Mouse (Mus musculus): Measurements from ENCODE around the gene Ifitm3. TPM values are rescaled to one million over a fixed set of nuclear protein-coding genes. Genes with fewer than 3 reads are reported as not detected.

The Ifitm3 gene
- total RNA-seq, 1 experiment = 353 TPM

GRCm38 (mm10) chr7:140967862-140968591, 42.5 kb downstream of the Ifitm3 start:
- Histone ChIP-seq H3K4me3 (ENCODE audit: insufficient read depth in 1 of 2, low read depth in 1 of 2, low read length in 2 of 2, poor library complexity in 1 of 2, severe bottlenecking in 1 of 2) (peak overlapping the region; percentile 51 to 77), H3K4me1 (ENCODE audit: control insufficient read depth in 2 of 2, insufficient read depth in 2 of 2, low read length in 2 of 2, poor library complexity in 1 of 2) (peaks cover 13 to 43% of the 10 kb centered on the region in 2 experiments; a peak in 3 of 4 replicates), H3K27ac (ENCODE audit: insufficient read depth, low read depth, low read length, poor library complexity, severe bottlenecking) (peak overlapping the region; percentile 75), H3K36me3 (ENCODE audit: control insufficient read depth, insufficient read depth, low read length, poor library complexity, severe bottlenecking) (peaks cover 9% of the 10 kb centered on the region; the same call in 1 of the 2 replicates), H3K9me3 (ENCODE audit: control insufficient read depth, insufficient read depth, low read depth, low read length) (no peaks in the 10 kb centered on the region), H3K9ac (ENCODE audit: insufficient read depth, low read depth, low read length, poor library complexity, severe bottlenecking) (peak overlapping the region; percentile 74)
- in situ Hi-C loops (cut with MboI; ENCODE audit: low sequenced_read_pairs in 2 of 2, unreplicated experiment in 2 of 2) = no loop called here
- peak; percentile 63 for DNase-seq (ENCODE audit: low read depth, low spot score)
- no peak for TF ChIP-seq HCFC1 (IDR thresholded peaks at IDR 0.05; ENCODE audit: borderline replicate concordance, insufficient read depth, low read length)
- no peak for TF ChIP-seq CHD2 (IDR thresholded peaks at IDR 0.05; ENCODE audit: low read depth, low read length)
- no peak for TF ChIP-seq ZC3H11A (IDR thresholded peaks at IDR 0.05; ENCODE audit: borderline replicate concordance, low read depth, low read length)
- no peak for TF ChIP-seq ZNF384 (IDR thresholded peaks at IDR 0.05; ENCODE audit: low read depth, low read length)
- TF ChIP-seq MAFK (IDR thresholded peaks at IDR 0.05; ENCODE audit: insufficient read depth, low read depth, low read length) = no peak

- in situ Hi-C loops (cut with MboI; ENCODE audit: low sequenced_read_pairs in 2 of 2, unreplicated experiment in 2 of 2) = no loop called here
- H3K9ac ChIP-seq (ENCODE audit: insufficient read depth, low read depth, low read length, poor library complexity, severe bottlenecking) = no peak within 1 kb of the TSS; the same call in 1 of the 2 replicates
- H3K36me3 ChIP-seq (ENCODE audit: control insufficient read depth, insufficient read depth, low read length, poor library complexity, severe bottlenecking) = peaks cover 9% of the 10 kb centered on the region; the same call in 1 of the 2 replicates
- H3K4me3 ChIP-seq (ENCODE audit: insufficient read depth in 1 of 2, low read depth in 1 of 2, low read length in 2 of 2, poor library complexity in 1 of 2, severe bottlenecking in 1 of 2) = peak within 1 kb of the TSS; percentile 51 to 77
- H3K9me3 ChIP-seq (ENCODE audit: control insufficient read depth, insufficient read depth, low read depth, low read length) = no peaks in the 10 kb centered on the region
- TF ChIP-seq CHD2 (IDR thresholded peaks at IDR 0.05; ENCODE audit: low read depth, low read length) (no peak), ZC3H11A (IDR thresholded peaks at IDR 0.05; ENCODE audit: borderline replicate concordance, low read depth, low read length) (no peak), MAFK (IDR thresholded peaks at IDR 0.05; ENCODE audit: insufficient read depth, low read depth, low read length) (no peak), HCFC1 (IDR thresholded peaks at IDR 0.05; ENCODE audit: borderline replicate concordance, insufficient read depth, low read length) (no peak), ZNF384 (IDR thresholded peaks at IDR 0.05; ENCODE audit: low read depth, low read length) (no peak)
- peak within 1 kb of the TSS; percentile 75 for H3K27ac ChIP-seq (ENCODE audit: insufficient read depth, low read depth, low read length, poor library complexity, severe bottlenecking)
- DNase-seq (ENCODE audit: low read depth, low spot score) = no peak
- H3K4me1 ChIP-seq (ENCODE audit: control insufficient read depth in 2 of 2, insufficient read depth in 2 of 2, low read length in 2 of 2, poor library complexity in 1 of 2) = peaks cover 21 to 44% of the 10 kb centered on the region in 2 experiments
Observed at GRCm38 (mm10) chr7:140966921-140967320, 43.6 kb downstream of the Ifitm3 start, which contains the start of gene Ifitm1. Gene Ifitm1 (plus strand): TSS chr7:140967221.

- DNase-seq (ENCODE audit: low read depth, low spot score) = peak; percentile 68
- in situ Hi-C loops (cut with MboI; ENCODE audit: low sequenced_read_pairs in 2 of 2, unreplicated experiment in 2 of 2) = no loop called here
- Histone ChIP-seq H3K9ac (ENCODE audit: insufficient read depth, low read depth, low read length, poor library complexity, severe bottlenecking) (peak overlapping the region; percentile 7; the same call in 1 of the 2 replicates), H3K4me3 (ENCODE audit: insufficient read depth in 1 of 2, low read depth in 1 of 2, low read length in 2 of 2, poor library complexity in 1 of 2, severe bottlenecking in 1 of 2) (peak overlapping the region; percentile 45 to 57; a peak in 1 of 4 replicates), H3K9me3 (ENCODE audit: control insufficient read depth, insufficient read depth, low read depth, low read length) (no peaks in the 10 kb centered on the region), H3K36me3 (ENCODE audit: control insufficient read depth, insufficient read depth, low read length, poor library complexity, severe bottlenecking) (no peaks in the 10 kb centered on the region), H3K27ac (ENCODE audit: insufficient read depth, low read depth, low read length, poor library complexity, severe bottlenecking) (peak overlapping the region; percentile 93), H3K4me1 (ENCODE audit: control insufficient read depth in 2 of 2, insufficient read depth in 2 of 2, low read length in 2 of 2, poor library complexity in 1 of 2) (peaks cover 19 to 28% of the 10 kb centered on the region in 2 experiments)
- TF ChIP-seq ZNF384 (IDR thresholded peaks at IDR 0.05; ENCODE audit: low read depth, low read length) = no peak
- TF ChIP-seq MAFK (IDR thresholded peaks at IDR 0.05; ENCODE audit: insufficient read depth, low read depth, low read length) = no peak
- no peak for TF ChIP-seq HCFC1 (IDR thresholded peaks at IDR 0.05; ENCODE audit: borderline replicate concordance, insufficient read depth, low read length)
- TF ChIP-seq ZC3H11A (IDR thresholded peaks at IDR 0.05; ENCODE audit: borderline replicate concordance, low read depth, low read length) = no peak
- TF ChIP-seq CHD2 (IDR thresholded peaks at IDR 0.05; ENCODE audit: low read depth, low read length) = no peak
Observed at GRCm38 (mm10) chr7:140962733-140963132, 47.8 kb downstream of the Ifitm3 start.

- Histone ChIP-seq H3K4me3 (ENCODE audit: insufficient read depth in 1 of 2, low read depth in 1 of 2, low read length in 2 of 2, poor library complexity in 1 of 2, severe bottlenecking in 1 of 2) (no peak overlapping the region), H3K9me3 (ENCODE audit: control insufficient read depth, insufficient read depth, low read depth, low read length) (no peaks in the 10 kb centered on the region), H3K9ac (ENCODE audit: insufficient read depth, low read depth, low read length, poor library complexity, severe bottlenecking) (no peak overlapping the region; the same call in 1 of the 2 replicates), H3K36me3 (ENCODE audit: control insufficient read depth, insufficient read depth, low read length, poor library complexity, severe bottlenecking) (no peaks in the 10 kb centered on the region), H3K27ac (ENCODE audit: insufficient read depth, low read depth, low read length, poor library complexity, severe bottlenecking) (peak overlapping the region; percentile 89), H3K4me1 (ENCODE audit: control insufficient read depth in 2 of 2, insufficient read depth in 2 of 2, low read length in 2 of 2, poor library complexity in 1 of 2) (peaks cover 17 to 28% of the 10 kb centered on the region in 2 experiments)
- DNase-seq (ENCODE audit: low read depth, low spot score) = no peak
- TF ChIP-seq MAFK (IDR thresholded peaks at IDR 0.05; ENCODE audit: insufficient read depth, low read depth, low read length) (no peak), ZC3H11A (IDR thresholded peaks at IDR 0.05; ENCODE audit: borderline replicate concordance, low read depth, low read length) (no peak), HCFC1 (IDR thresholded peaks at IDR 0.05; ENCODE audit: borderline replicate concordance, insufficient read depth, low read length) (no peak)
- in situ Hi-C loops (cut with MboI; ENCODE audit: low sequenced_read_pairs in 2 of 2, unreplicated experiment in 2 of 2) = no loop called here
Observed at GRCm38 (mm10) chr7:140961416-140961815, 49.2 kb downstream of the Ifitm3 start.

Measured in ES-E14 (cell line).